Mouse (Mus musculus) CH12.LX (cell line): ENCODE data around the gene BC051019. TPM values are rescaled to one million over a fixed set of nuclear protein-coding genes. Genes with fewer than 3 reads are reported as not detected.

ENCODE experiments used
- DNase-seq: peaks from one replicate; pipeline ENCODE4 v3.0.0-alpha.2; 2013; ENCODE audit errors: extremely low read depth
- H3K27ac ChIP-seq: 2 replicates; pipeline ENCODE4 v1.5.1; 2012; ENCODE audit warnings: low read depth, mild to moderate bottlenecking, control low read depth, moderate library complexity; ENCODE audit not compliant: insufficient read depth
- H3K27me3 ChIP-seq: replicated peaks from 2 replicates; pipeline ENCODE3; 2012; ENCODE audit warnings: inconsistent platforms
- H3K36me3 ChIP-seq, 2 experiments: replicated peaks in 1 of 2; 2 replicates each; pipeline versions ENCODE3 to v1.6.1; 2012; ENCODE audit warnings: inconsistent platforms in 1 of 2, low read length in 1 of 2, mild to moderate bottlenecking in 1 of 2, mixed read lengths in 1 of 2, moderate library complexity in 1 of 2; ENCODE audit not compliant: control insufficient read depth in 1 of 2, insufficient read depth in 1 of 2
- H3K4me1 ChIP-seq, 2 experiments: 2 replicates each; pipeline ENCODE4 v1.6.1; 2012; ENCODE audit warnings: inconsistent platforms in 1 of 2, moderate library complexity in 1 of 2; ENCODE audit not compliant: insufficient read depth in 2 of 2, control insufficient read depth in 1 of 2
- H3K4me2 ChIP-seq: 2 replicates; pipeline ENCODE4 v1.6.1; 2012; ENCODE audit warnings: low read depth, mild to moderate bottlenecking, control low read depth; ENCODE audit not compliant: poor library complexity, insufficient read depth, severe bottlenecking
- H3K4me3 ChIP-seq, 3 experiments: fragments of 150-350 bp in 1 of 3; sonication (generic) in 1 of 3; replicated peaks in 1 of 3; 2 replicates each; pipeline versions ENCODE3 to v1.5.1; 2011 to 2012; ENCODE audit warnings: low read depth in 2 of 3, low read length in 2 of 3, mild to moderate bottlenecking in 2 of 3, moderate library complexity in 2 of 3, control low read depth in 1 of 3, improper control_type of control experiment in 1 of 3, inconsistent platforms in 1 of 3, mixed read lengths in 1 of 3; ENCODE audit not compliant: poor library complexity in 1 of 3
- H3K79me2 ChIP-seq: replicated peaks from 2 replicates; pipeline ENCODE4 v1.6.1; 2012; ENCODE audit warnings: mild to moderate bottlenecking, moderate library complexity; ENCODE audit not compliant: control insufficient read depth, poor library complexity, insufficient read depth, severe bottlenecking; ENCODE audit errors: extremely low read depth
- H3K9ac ChIP-seq: 2 replicates; pipeline ENCODE4 v1.6.1; 2012; ENCODE audit warnings: low read depth, mild to moderate bottlenecking, control low read depth, moderate library complexity; ENCODE audit not compliant: insufficient read depth
- H3K9me3 ChIP-seq: replicated peaks from 2 replicates; pipeline ENCODE3; 2012; ENCODE audit warnings: low read length, inconsistent platforms, mixed read lengths
- ELF1 ChIP-seq: IDR thresholded peaks from 2 replicates; pipeline ENCODE4 v1.6.1; 2014; ENCODE audit warnings: low read depth, mild to moderate bottlenecking, inconsistent platforms, low read length, improper control_type of control experiment
- EP300 ChIP-seq: IDR thresholded peaks from 2 replicates; pipeline ENCODE4 v1.6.1; 2011; ENCODE audit warnings: low read length, improper control_type of control experiment
- ETS1 ChIP-seq: conservative IDR thresholded peaks from 2 replicates; pipeline ENCODE4 v1.6.1; 2012; ENCODE audit warnings: low read depth, mild to moderate bottlenecking, inconsistent platforms, low read length, improper control_type of control experiment, moderate library complexity
- GABPA ChIP-seq: IDR thresholded peaks from 2 replicates; pipeline ENCODE4 v1.6.1; 2012; ENCODE audit warnings: low read depth, low read length, improper control_type of control experiment, inconsistent platforms; ENCODE audit not compliant: insufficient replicate concordance
- HCFC1 ChIP-seq: IDR thresholded peaks from 2 replicates; pipeline ENCODE4 v1.6.1; 2012; ENCODE audit warnings: low read depth, mild to moderate bottlenecking, inconsistent platforms, low read length, improper control_type of control experiment
- IRF4 ChIP-seq: IDR thresholded peaks from 2 replicates; pipeline ENCODE4 v1.6.1; 2014; ENCODE audit warnings: low read depth, mild to moderate bottlenecking, inconsistent platforms, low read length, improper control_type of control experiment
- JUN ChIP-seq: IDR thresholded peaks from 2 replicates; pipeline ENCODE4 v1.6.1; 2011; ENCODE audit warnings: low read depth, mild to moderate bottlenecking, low read length, improper control_type of control experiment, moderate library complexity; ENCODE audit not compliant: insufficient read depth
- JUND ChIP-seq: conservative IDR thresholded peaks from 2 replicates; pipeline ENCODE4 v1.6.1; 2011; ENCODE audit warnings: low read depth, low read length, improper control_type of control experiment
- KAT2A ChIP-seq: IDR thresholded peaks from 2 replicates; pipeline ENCODE4 v1.6.1; 2012; ENCODE audit warnings: low read length, improper control_type of control experiment, inconsistent platforms; ENCODE audit not compliant: insufficient replicate concordance
- MEF2A ChIP-seq: IDR thresholded peaks from 2 replicates; pipeline ENCODE4 v1.6.1; 2014; ENCODE audit warnings: low read depth, mild to moderate bottlenecking, inconsistent platforms, low read length, improper control_type of control experiment, borderline replicate concordance
- MXI1 ChIP-seq: IDR thresholded peaks from 2 replicates; pipeline ENCODE4 v1.6.1; 2011; ENCODE audit warnings: mild to moderate bottlenecking, low read depth, low read length, improper control_type of control experiment
- NELFE ChIP-seq: IDR thresholded peaks from 2 replicates; pipeline ENCODE4 v1.6.1; 2011; ENCODE audit warnings: low read depth, low read length, improper control_type of control experiment
- NRF1 ChIP-seq: IDR thresholded peaks from 2 replicates; pipeline ENCODE4 v1.6.1; 2014; ENCODE audit warnings: low read depth, mild to moderate bottlenecking, inconsistent platforms, low read length, improper control_type of control experiment, moderate library complexity
- PAX5 ChIP-seq: IDR thresholded peaks from 2 replicates; pipeline ENCODE4 v1.6.1; 2012; ENCODE audit warnings: low read length, inconsistent platforms, mixed read lengths
- POLR2A ChIP-seq: IDR thresholded peaks from 2 replicates; pipeline ENCODE4 v1.6.1; 2011; ENCODE audit warnings: low read depth, mild to moderate bottlenecking, improper control_type of control experiment, low read length
- POLR2AphosphoS2 ChIP-seq: IDR thresholded peaks from 2 replicates; pipeline ENCODE4 v1.6.1; 2011; ENCODE audit warnings: low read depth, low read length, improper control_type of control experiment
- RCOR1 ChIP-seq: conservative IDR thresholded peaks from 2 replicates; pipeline ENCODE4 v1.6.1; 2012; ENCODE audit warnings: low read depth, mild to moderate bottlenecking, inconsistent platforms, low read length, improper control_type of control experiment
- SMC3 ChIP-seq: IDR thresholded peaks from 2 replicates; pipeline ENCODE4 v1.6.1; 2011; ENCODE audit warnings: low read depth, low read length, improper control_type of control experiment
- TBP ChIP-seq: conservative IDR thresholded peaks from 2 replicates; pipeline ENCODE4 v1.6.1; 2011; ENCODE audit warnings: low read depth, low read length, improper control_type of control experiment
- TCF12 ChIP-seq: IDR thresholded peaks from 2 replicates; pipeline ENCODE4 v1.6.1; 2014; ENCODE audit warnings: low read depth, mild to moderate bottlenecking, inconsistent platforms, low read length, improper control_type of control experiment
- UBTF ChIP-seq: IDR thresholded peaks from 2 replicates; pipeline ENCODE4 v1.6.1; 2012; ENCODE audit warnings: low read depth, mild to moderate bottlenecking, inconsistent platforms, low read length, improper control_type of control experiment, moderate library complexity
- USF2 ChIP-seq: conservative IDR thresholded peaks from 2 replicates; pipeline ENCODE4 v1.6.1; 2011; ENCODE audit warnings: low read depth, low read length, improper control_type of control experiment
- ZC3H11A ChIP-seq: IDR thresholded peaks from 2 replicates; pipeline ENCODE4 v1.6.1; 2012; ENCODE audit warnings: low read depth, mild to moderate bottlenecking, inconsistent platforms, low read length, improper control_type of control experiment
- ZNF384 ChIP-seq: IDR thresholded peaks from 2 replicates; pipeline ENCODE4 v1.6.1; 2012; ENCODE audit warnings: low read depth, low read length, improper control_type of control experiment, inconsistent platforms
- dilution Hi-C: fragments of 300-500 bp; cut with MboI; formaldehyde crosslinking; loops from 2 replicates; pipeline ENCODE4 v1.14.3; 2020; ENCODE audit warnings: low sequenced_read_pairs; ENCODE audit not compliant: extremely low pct_unique_long_range_greater_than_20kb, extremely low pct_ligation_motif_present
- in situ Hi-C: fragments of 300-500 bp; cut with MboI; formaldehyde crosslinking; loops from 3 replicates; pipeline ENCODE4 v1.14.3; 2019; ENCODE audit warnings: low sequenced_read_pairs, low pct_ligation_motif_present, low pct_unique_long_range_greater_than_20kb, mixed read lengths
- polyA plus RNA-seq: library from polyadenylated mRNA; unstranded; fragments of >175 nt; gene quantifications from 2 replicates; pipeline ENCODE4 v1.2.1, GENCODE M21; 2012; ENCODE audit warnings: low read depth; ENCODE audit not compliant: insufficient read length
- total RNA-seq, 2 experiments: library from RNA; depleted of rRNA; stranded (reverse); fragments of 300-350 nt in 1 of 2; fragments of >200 nt in 1 of 2; gene quantifications; 2 replicates each; pipeline ENCODE4 v1.2.3; 2012 to 2014

BC051019 gene
- total and polyA plus RNA-seq, 3 experiments: 0.17 to 0.33 TPM; not detected in 1

DNA sequence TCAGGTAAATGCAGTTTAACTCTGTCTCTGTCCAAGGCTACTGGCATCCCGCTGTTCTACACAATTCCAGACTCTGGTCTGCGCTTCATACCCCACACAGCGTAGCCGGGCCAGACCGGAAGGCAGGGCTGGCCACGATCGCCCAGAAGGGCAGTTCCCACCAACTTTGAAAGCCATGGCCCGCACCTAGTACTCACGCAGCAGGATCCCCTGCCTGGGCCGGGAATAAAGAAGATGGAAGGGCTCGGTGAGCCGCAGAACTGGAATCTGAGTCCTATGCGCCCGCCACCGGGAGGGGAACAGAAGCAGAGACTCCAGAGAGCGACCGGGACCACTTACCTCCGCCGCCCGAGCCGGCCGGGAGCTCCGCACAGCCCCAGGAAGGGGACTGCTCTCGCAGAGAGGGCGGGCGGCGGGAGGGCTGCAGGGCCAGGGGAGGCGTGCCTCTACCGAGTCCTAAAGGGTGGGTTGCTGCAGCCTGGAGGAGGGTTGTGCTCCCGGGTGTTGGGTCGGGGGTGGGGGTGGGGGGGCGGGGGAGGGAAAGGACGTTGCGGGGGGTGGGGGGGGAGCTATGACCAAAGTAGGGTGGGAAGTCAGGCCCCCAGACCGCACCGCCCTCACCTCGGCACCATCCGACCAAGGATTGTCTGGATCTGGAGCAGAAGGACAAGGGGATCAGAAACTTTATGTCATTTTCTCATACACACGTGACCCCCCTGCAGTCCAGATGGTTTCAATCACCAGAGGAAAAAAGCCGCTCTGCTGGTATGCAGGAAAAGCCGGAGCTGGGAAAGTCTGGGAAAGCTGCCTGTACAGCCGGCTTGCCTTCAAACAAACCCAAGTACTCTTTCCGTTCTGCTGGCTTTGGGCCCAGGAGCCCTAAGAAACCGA lies 51.8 kb downstream of the BC051019 start:
- H3K27ac ChIP-seq: no peak overlapping the region
- no peaks in the 10 kb centered on the region for H3K27me3 ChIP-seq
- H3K79me2 ChIP-seq: no peaks in the 10 kb centered on the region
- no peaks in the 10 kb centered on the region for H3K9me3 ChIP-seq
- H3K9ac ChIP-seq: no peak overlapping the region
- no peak for TF ChIP-seq RCOR1
- no peak for TF ChIP-seq MXI1
- no peak for TF ChIP-seq NRF1
- no peak for TF ChIP-seq KAT2A
- no peak for TF ChIP-seq ZC3H11A
- TF ChIP-seq JUN: no peak
- TF ChIP-seq ELF1: no peak
- no peak for TF ChIP-seq ETS1
- TF ChIP-seq USF2: no peak
- no peak for TF ChIP-seq PAX5
- TF ChIP-seq POLR2AphosphoS2: no peak
- no peak overlapping the region for H3K4me3 ChIP-seq
- no peak overlapping the region for H3K4me2 ChIP-seq
- H3K36me3 ChIP-seq: no peaks in the 10 kb centered on the region
- in situ Hi-C loops (no loop called here), dilution Hi-C loops (no loop called here)
- H3K4me1 ChIP-seq: peaks cover 0 to 16% of the 10 kb centered on the region in 2 experiments; a peak in 2 of 4 replicates
- DNase-seq: no peak

DNA sequence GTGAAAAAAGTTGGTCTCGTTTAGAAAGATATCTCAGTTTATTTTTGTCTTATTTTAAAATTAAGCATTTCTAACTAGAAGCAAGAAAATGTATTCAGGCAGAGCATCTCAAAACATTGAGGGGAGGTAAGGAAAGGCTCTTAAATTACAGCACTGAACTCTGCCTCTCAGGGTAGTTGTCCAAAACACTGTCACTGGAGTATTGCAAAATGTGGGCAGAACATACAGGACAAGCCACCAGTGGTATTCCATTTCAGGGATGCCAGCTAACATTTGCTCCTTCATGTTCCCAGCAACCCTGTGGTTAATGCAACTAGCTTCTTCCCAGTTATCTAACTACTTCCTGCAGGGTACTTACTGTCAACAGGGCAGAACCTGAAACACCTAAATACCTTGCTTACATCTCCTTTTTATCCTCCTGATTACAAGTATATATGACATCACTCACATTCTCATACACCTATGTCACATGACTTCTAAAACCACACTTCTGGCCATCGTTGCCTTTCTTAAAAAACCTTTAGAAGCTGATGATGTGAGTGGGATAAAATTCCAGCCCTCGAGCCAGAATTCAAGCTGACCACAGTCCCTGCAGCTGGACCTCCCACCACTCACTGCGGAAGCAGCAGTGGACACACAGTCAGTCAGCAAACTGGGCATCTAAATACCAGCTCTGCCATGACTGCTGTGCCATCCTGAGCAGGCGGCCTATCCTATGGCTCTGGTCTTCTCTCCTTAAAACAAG lies 54.1 kb downstream of the BC051019 start:
- no peaks in the 10 kb centered on the region for H3K9me3 ChIP-seq
- no peaks in the 10 kb centered on the region for H3K79me2 ChIP-seq
- in situ Hi-C loops: no loop called here
- H3K4me2 ChIP-seq: no peak overlapping the region
- peaks cover 0 to 4% of the 10 kb centered on the region in 2 experiments; a peak in 1 of 4 replicates for H3K4me1 ChIP-seq
- no peak overlapping the region for H3K9ac ChIP-seq
- H3K36me3 ChIP-seq: no peaks in the 10 kb centered on the region
- no peaks in the 10 kb centered on the region for H3K27me3 ChIP-seq
- H3K4me3 ChIP-seq: no peak overlapping the region
- H3K27ac ChIP-seq: no peak overlapping the region
- dilution Hi-C loops: no loop called here
- DNase-seq: no peak
- TF ChIP-seq EP300 (no peak), HCFC1 (no peak), IRF4 (no peak), ZNF384 (no peak), GABPA (no peak), MXI1 (no peak), ETS1 (no peak), JUND (no peak), NELFE (no peak), TBP (no peak), UBTF (no peak), MEF2A (no peak), JUN (no peak), TCF12 (no peak), POLR2A (no peak), SMC3 (no peak), RCOR1 (no peak)
